Mouse (Mus musculus) neural tube, embryonic 14.5 days (tissue): ENCODE measurements around the gene Trim33. TPM values are rescaled to one million over a fixed set of nuclear protein-coding genes. Genes with fewer than 3 reads are reported as not detected.

ENCODE experiments used
- ATAC-seq: fragments of 200-750 bp; cut with Nextera tagmentation; 2 replicates; pipeline ENCODE4 v1.8.0; 2017; ENCODE audit warnings: low read depth, mild to moderate bottlenecking, moderate TSS enrichment, moderate library complexity
- H3K27ac ChIP-seq: fragments of 300-500 bp; sonication (generic); 2 replicates; pipeline ENCODE4 v1.5.1; 2014; ENCODE audit warnings: low read depth, mild to moderate bottlenecking, control low read depth, low read length, moderate library complexity, mixed read lengths
- H3K27me3 ChIP-seq: fragments of 300-500 bp; sonication (generic); 2 replicates; pipeline ENCODE4 v1.6.1; 2014; ENCODE audit warnings: low read length; ENCODE audit not compliant: control insufficient read depth, insufficient read depth
- H3K36me3 ChIP-seq: fragments of 300-500 bp; sonication (generic); 2 replicates; pipeline ENCODE4 v1.6.1; 2014; ENCODE audit warnings: low read length, mixed read lengths; ENCODE audit not compliant: control insufficient read depth, insufficient read depth
- H3K4me1 ChIP-seq: fragments of 300-500 bp; sonication (generic); 2 replicates; pipeline ENCODE4 v1.6.1; 2014; ENCODE audit warnings: low read length; ENCODE audit not compliant: control insufficient read depth, insufficient read depth
- H3K4me2 ChIP-seq: fragments of 300-500 bp; sonication (generic); 2 replicates; pipeline ENCODE4 v1.6.1; 2014; ENCODE audit warnings: mild to moderate bottlenecking, low read depth, low read length, control low read depth
- H3K4me3 ChIP-seq: fragments of 300-500 bp; sonication (generic); 2 replicates; pipeline ENCODE4 v1.5.1; 2014; ENCODE audit warnings: low read depth, low read length, control low read depth, mixed read lengths
- H3K9ac ChIP-seq: fragments of 300-500 bp; sonication (generic); replicated peaks from 2 replicates; pipeline ENCODE4 v1.6.1; 2014; ENCODE audit warnings: low read depth, mild to moderate bottlenecking, control low read depth, low read length, mixed read lengths
- H3K9me3 ChIP-seq: fragments of 300-500 bp; sonication (generic); 2 replicates; pipeline ENCODE4 v1.6.1; 2016; ENCODE audit warnings: low read length; ENCODE audit not compliant: control insufficient read depth
- WGBS: fragments of 180-500 bp; shearing (Covaris S2); extraction: QIAGEN DNeasy Blood & Tissue Kit; methylation state at CpG from one replicate; pipeline ENCODE4 v1.1.7; 2014; 5-methylcytosine and 5-hydroxymethylcytosine counted together
- polyA plus RNA-seq: library from polyadenylated mRNA; unstranded; fragments of >200 nt; fragmentation: Nextera tagmentation; extraction: Ambion mirVana; gene quantifications from 2 replicates; pipeline ENCODE4 v1.2.1, GENCODE M21; 2014

Trim33 gene
- polyA plus RNA-seq, 1 experiment from 2014 or later, result 36.7 TPM

GRCm38 (mm10) chr3:103375181-103375855 lies 96.2 kb downstream of the Trim33 start:
- Histone ChIP-seq H3K4me3 (no peak overlapping the region), H3K9me3 (no peaks in the 10 kb centered on the region), H3K27ac (no peak overlapping the region), H3K9ac (no peak overlapping the region), H3K36me3 (no peaks in the 10 kb centered on the region), H3K27me3 (no peaks in the 10 kb centered on the region), H3K4me1 (no peaks in the 10 kb centered on the region), H3K4me2 (no peak overlapping the region)
- 17% methylated on average over 14 of the region's 14 CpGs for WGBS
- ATAC-seq, result no peak

GRCm38 (mm10) chr3:103378018-103378417 lies 98.9 kb downstream of the Trim33 start:
- no peaks in the 10 kb centered on the region for H3K27me3 ChIP-seq
- H3K4me3 ChIP-seq, result no peak overlapping the region
- H3K4me1 ChIP-seq, result no peaks in the 10 kb centered on the region
- H3K36me3 ChIP-seq, result no peaks in the 10 kb centered on the region
- H3K4me2 ChIP-seq, result no peak overlapping the region
- H3K9ac ChIP-seq, result no peak overlapping the region
- H3K27ac ChIP-seq, result no peak overlapping the region
- ATAC-seq, result no peak
- no peaks in the 10 kb centered on the region for H3K9me3 ChIP-seq

- no peaks in the 10 kb centered on the region for H3K9me3 ChIP-seq
- no peak for ATAC-seq
- no peaks in the 10 kb centered on the region for H3K27me3 ChIP-seq
- H3K4me3 ChIP-seq, result no peak overlapping the region
- no peak overlapping the region for H3K9ac ChIP-seq
- H3K4me2 ChIP-seq, result no peak overlapping the region
- H3K36me3 ChIP-seq, result no peaks in the 10 kb centered on the region
- whole genome bisulfite sequencing, result 28% methylated on average over 3 of the region's 3 CpGs
- H3K27ac ChIP-seq, result no peak overlapping the region
- H3K4me1 ChIP-seq, result no peaks in the 10 kb centered on the region
Measured at GRCm38 (mm10) chr3:103379371-103379770, 100.3 kb downstream of the Trim33 start.

GRCm38 (mm10) chr3:103380814-103381213 lies 101.7 kb downstream of the Trim33 start:
- H3K9me3 ChIP-seq, result no peaks in the 10 kb centered on the region
- no peaks in the 10 kb centered on the region for H3K36me3 ChIP-seq
- H3K4me3 ChIP-seq, result no peak overlapping the region
- no peak overlapping the region for H3K4me2 ChIP-seq
- H3K27ac ChIP-seq, result no peak overlapping the region
- 85% methylated on average over 8 of the region's 8 CpGs for WGBS
- no peak for ATAC-seq
- H3K4me1 ChIP-seq, result no peaks in the 10 kb centered on the region
- no peaks in the 10 kb centered on the region for H3K27me3 ChIP-seq
- no peak overlapping the region for H3K9ac ChIP-seq

- Histone ChIP-seq H3K36me3 (no peaks in the 10 kb centered on the region), H3K27me3 (no peaks in the 10 kb centered on the region), H3K4me3 (no peak overlapping the region), H3K27ac (no peak overlapping the region), H3K4me1 (no peaks in the 10 kb centered on the region), H3K4me2 (no peak overlapping the region), H3K9me3 (no peaks in the 10 kb centered on the region), H3K9ac (no peak overlapping the region)
- WGBS, result 93% methylated on average over 6 of the region's 6 CpGs
- ATAC-seq, result no peak
Measured at GRCm38 (mm10) chr3:103381441-103381840, 102.3 kb downstream of the Trim33 start.

- H3K4me3 ChIP-seq, result no peak overlapping the region
- no peak overlapping the region for H3K27ac ChIP-seq
- no peak overlapping the region for H3K4me2 ChIP-seq
- no peaks in the 10 kb centered on the region for H3K4me1 ChIP-seq
- WGBS, result 19% methylated on average over 17 of the region's 17 CpGs
- no peaks in the 10 kb centered on the region for H3K36me3 ChIP-seq
- ATAC-seq, result peak; percentile 73
- no peak overlapping the region for H3K9ac ChIP-seq
- no peaks in the 10 kb centered on the region for H3K9me3 ChIP-seq
- no peaks in the 10 kb centered on the region for H3K27me3 ChIP-seq
Measured at GRCm38 (mm10) chr3:103382872-103383567, 103.9 kb downstream of the Trim33 start.

GRCm38 (mm10) chr3:103384486-103384885 lies 105.4 kb downstream of the Trim33 start:
- 91% methylated on average over 7 of the region's 7 CpGs for WGBS
- Histone ChIP-seq H3K27me3 (no peaks in the 10 kb centered on the region), H3K36me3 (no peaks in the 10 kb centered on the region), H3K4me3 (no peak overlapping the region), H3K4me1 (no peaks in the 10 kb centered on the region), H3K9me3 (no peaks in the 10 kb centered on the region), H3K4me2 (no peak overlapping the region), H3K9ac (no peak overlapping the region), H3K27ac (no peak overlapping the region)
- no peak for ATAC-seq

GRCm38 (mm10) chr3:103384949-103385348 lies 105.9 kb downstream of the Trim33 start:
- Histone ChIP-seq H3K4me1 (no peaks in the 10 kb centered on the region), H3K4me2 (no peak overlapping the region), H3K9ac (no peak overlapping the region), H3K27ac (no peak overlapping the region), H3K27me3 (no peaks in the 10 kb centered on the region), H3K9me3 (no peaks in the 10 kb centered on the region), H3K36me3 (no peaks in the 10 kb centered on the region), H3K4me3 (no peak overlapping the region)
- WGBS, result 92% methylated on average over 5 of the region's 5 CpGs
- ATAC-seq, result no peak

- H3K9ac ChIP-seq, result no peak overlapping the region
- H3K27me3 ChIP-seq, result no peaks in the 10 kb centered on the region
- no peak; the same call in 1 of the 2 replicates for ATAC-seq
- 89% methylated on average over 5 of the region's 5 CpGs for WGBS
- H3K4me1 ChIP-seq, result no peaks in the 10 kb centered on the region
- H3K27ac ChIP-seq, result no peak overlapping the region
- no peak overlapping the region for H3K4me2 ChIP-seq
- H3K4me3 ChIP-seq, result no peak overlapping the region
- H3K9me3 ChIP-seq, result no peaks in the 10 kb centered on the region
- H3K36me3 ChIP-seq, result no peaks in the 10 kb centered on the region
Measured at GRCm38 (mm10) chr3:103385383-103386291, 106.5 kb downstream of the Trim33 start.
